Mouse (Mus musculus) adrenal gland, postnatal 25 days (tissue): Measurements from ENCODE around the gene Kremen1. TPM values are rescaled to one million over a fixed set of nuclear protein-coding genes. Genes with fewer than 3 reads are reported as not detected.

Experiments used
- DNase-seq: peaks from one replicate; pipeline ENCODE4 v3.0.0; 2021; ENCODE audit warnings: mixed read lengths
- total RNA-seq: library from RNA; stranded (reverse); gene quantifications from 2 replicates; pipeline ENCODE4 v1.2.3, GENCODE M21; 2021

Kremen1 gene
- total RNA-seq, 1 experiment from 2014 or later = 23.1 TPM

DNA sequence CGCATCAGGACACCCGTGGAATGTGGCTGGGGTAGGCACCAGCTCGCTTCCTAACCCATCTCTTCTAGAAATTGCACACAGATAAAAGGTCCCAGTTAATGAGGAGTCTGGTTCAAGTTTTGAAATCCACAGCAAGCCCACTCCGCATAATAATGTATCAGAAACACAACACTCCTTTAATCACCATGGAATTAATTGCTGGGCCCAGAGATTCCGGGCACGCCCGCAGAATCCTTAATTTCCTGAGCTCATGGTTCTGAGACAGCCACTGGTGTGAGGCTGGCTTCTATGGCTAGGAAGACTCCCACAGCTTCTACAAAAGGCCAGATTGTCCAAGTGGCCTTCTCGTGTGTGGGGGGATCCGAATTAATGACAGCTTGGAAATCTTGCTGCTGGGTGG is 94.0 kb downstream of the Kremen1 start:
- DNase-seq = no peak

DNA sequence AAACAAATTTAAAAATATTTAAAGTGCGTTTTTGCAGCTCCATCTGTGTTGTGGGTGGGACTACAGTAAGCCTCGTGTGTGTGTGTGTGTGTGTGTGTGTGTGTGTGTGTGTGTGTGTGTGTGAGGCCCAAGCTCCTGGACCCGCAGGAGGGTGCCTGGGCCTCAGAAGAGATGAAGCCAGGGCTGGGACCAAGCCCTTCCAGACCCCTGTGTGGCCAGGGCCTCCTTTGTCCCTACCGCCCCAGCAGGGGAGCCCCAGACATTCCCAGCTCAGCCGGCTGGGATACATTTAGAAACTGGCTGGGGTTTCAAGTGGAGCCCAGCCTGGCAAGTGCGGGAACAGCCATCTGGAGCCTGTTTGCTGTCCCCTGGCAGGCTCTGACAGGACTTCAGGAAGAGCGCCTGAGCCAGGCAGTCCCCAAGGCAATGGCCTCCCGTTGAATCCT is 95.9 kb downstream of the Kremen1 start:
- DNase-seq = no peak

DNA sequence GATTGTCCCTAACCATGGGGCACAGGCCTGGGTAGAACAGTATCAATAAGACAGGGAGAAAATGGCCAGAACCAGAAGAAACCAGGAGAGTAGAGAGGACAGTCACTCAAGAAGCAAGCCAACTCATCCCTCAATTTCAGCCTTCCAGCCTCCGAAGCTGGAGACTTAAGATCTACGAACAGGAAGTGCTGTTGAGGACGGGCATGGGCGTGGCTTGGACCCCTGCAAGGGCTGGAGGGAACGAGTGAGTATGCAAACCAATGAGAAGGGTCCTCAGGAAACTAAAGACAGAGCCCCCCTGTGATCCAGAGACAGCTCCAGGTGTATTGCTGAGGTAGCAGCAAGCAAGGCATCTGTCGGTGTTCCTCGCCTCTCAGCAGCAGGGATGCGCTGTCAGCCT is 97.0 kb downstream of the Kremen1 start:
- no peak for DNase-seq

- DNase-seq = no peak
These were observed 97.9 kb downstream of the Kremen1 start for GRCm38 (mm10) chr11:5163421-5163820.

DNA sequence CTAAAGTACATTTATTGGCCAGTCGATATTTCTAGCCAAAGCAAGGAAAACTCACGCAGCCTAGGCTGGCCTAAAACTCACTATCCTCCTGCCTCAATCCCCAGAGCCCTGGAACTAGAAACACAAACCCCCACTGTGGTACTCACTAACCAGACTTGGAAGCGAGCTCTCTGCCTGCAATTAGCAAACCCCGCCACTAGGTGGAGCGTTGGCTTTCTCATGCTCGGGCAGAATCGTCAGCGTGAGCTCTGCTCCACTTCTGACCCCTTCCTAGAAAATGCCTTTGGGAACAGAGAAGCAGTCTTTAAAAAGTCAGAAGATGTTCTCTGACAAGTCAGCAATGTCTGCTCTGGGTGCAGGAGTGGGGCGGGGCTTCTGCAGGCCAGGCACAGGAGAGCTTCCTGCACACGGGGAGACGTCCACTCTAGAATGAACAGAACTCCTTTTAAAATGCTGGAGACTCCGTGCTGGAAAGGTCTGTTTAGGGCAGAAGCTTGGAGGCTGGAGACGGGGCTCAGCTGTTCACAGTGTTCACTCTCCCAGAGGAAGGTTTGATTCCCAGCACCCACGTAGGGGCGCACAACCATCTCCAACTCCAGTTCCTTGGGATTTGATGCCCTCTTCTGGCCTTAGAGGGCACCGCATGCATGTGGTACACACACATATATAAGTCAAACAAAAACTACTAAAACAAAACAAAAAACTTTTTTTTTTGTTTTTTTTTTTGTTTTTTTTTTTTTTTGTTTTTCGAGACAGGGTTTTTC is 100.5 kb downstream of the Kremen1 start:
- DNase-seq = peak; percentile 30

GRCm38 (mm10) chr11:5158056-5158455 is 103.3 kb downstream of the Kremen1 start:
- no peak for DNase-seq

GRCm38 (mm10) chr11:5154961-5155805 is 106.2 kb downstream of the Kremen1 start:
- no peak for DNase-seq

- peak; percentile 47 for DNase-seq
These were observed 109.5 kb downstream of the Kremen1 start, which contains the start of gene Emid1 for GRCm38 (mm10) chr11:5151680-5152337. Emid1 (minus strand) TSS chr11:5152257.

DNA sequence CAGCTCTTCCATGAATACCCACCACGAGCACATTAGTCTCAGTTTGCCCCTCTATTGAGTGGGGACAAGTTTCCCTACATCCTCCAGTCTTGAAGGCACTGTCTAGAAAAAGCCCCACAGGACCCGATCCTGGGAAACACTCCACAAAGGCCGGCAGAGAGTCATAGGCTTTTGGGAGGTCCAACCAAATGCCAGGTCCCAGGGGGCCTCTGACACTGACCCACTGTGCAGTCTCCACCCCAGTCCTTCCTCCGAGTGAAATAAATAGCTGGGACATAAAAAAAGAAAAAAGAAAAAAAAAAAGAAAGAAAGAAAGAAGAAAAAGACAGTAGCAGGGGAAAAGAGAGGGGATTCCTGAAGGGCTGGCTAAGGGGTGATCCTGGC is 110.1 kb downstream of the Kremen1 start:
- no peak for DNase-seq

GRCm38 (mm10) chr11:5150416-5151246 is 110.7 kb downstream of the Kremen1 start:
- DNase-seq = no peak

DNA sequence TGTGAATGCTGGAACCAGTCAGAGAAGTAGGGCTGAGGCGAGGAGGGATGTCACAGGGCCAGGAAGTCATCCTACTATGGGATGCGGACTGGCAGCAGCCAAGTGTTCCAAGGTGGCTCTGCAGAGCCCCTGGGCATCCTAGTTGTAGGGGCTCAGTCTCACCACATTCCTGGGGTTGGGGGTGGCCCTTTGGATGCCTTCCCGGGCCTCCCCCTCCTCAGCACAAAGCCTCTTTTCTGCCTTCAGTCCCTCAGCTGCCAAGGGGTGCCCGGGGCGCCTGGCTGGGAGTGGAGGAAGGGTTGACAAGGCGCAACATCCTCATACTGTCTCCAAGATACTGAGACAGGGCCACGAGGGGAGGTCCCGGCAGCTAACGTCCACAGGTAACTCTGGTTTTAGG is 111.4 kb downstream of the Kremen1 start:
- DNase-seq = no peak

DNA sequence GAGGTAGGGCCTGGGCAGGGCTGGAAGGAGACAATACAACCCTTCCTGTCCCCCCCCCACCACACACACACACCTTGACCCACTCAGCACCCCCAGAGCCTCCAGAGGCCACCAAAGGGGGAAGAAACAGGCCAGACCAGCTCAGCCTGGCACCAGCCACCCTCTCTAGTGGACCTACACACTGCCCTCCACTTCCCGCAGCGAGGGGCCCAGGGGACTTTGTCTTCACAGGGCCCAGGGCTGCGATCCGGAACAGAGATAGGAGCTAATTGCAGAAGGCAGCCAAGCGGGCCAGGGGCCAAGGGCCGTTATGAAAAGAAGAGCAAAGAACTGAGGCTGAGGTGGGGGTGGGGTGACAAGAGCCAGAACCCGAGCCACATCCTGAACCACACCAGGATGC is 112.1 kb downstream of the Kremen1 start:
- no peak for DNase-seq

DNA sequence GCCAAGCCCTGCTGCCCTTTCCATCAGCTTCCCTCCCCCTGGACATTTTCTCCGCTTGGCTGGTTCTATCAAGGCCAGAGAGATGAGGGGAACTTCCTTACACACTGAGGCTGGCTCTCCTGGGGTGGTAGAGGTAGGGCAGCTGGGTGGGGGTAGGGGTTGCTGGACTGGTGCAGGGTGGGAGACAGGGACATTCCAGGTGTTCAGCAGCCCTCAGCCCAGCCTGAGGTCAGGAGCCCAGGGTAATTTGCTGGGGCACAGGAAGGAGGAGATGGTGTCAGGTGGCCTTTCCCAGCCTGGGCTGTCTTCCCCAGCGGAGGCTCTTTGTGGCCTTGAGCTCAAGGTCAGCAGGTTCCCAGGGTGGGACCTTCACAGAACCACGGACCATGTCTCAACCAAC is 115.8 kb downstream of the Kremen1 start:
- no peak for DNase-seq

DNA sequence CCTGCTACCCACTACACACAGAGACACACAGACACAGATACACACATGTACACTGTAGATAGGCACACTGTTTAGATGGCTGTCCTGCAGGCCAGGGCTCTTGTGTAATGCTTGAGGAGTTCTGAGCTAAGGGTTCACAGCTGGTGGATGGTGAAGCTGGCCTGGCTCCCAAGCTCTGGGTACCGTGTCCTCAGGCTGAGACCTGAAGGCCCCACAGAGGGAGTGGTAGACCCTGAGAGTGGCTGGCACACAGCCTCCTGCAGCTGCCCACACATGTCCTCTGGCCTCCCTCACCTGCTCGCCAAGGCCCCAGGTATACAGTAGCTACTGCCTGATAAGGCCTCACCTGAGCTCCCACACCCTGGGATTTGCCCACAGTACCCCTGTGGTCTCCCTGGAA is 119.4 kb downstream of the Kremen1 start:
- DNase-seq = no peak

Other genes starting within 250 kb of the Kremen1 start
- 0.39 TPM in 1 of 2 replicates, not detected in the other for gene Rasl10a, start 203.4 kb downstream of the Kremen1 start, total RNA-seq
- gene Gas2l1, start 196.2 kb downstream of the Kremen1 start, total RNA-seq = 42.4 and 46.1 TPM in 2 replicates
- gene Rhbdd3, start 162.6 kb downstream of the Kremen1 start, total RNA-seq = 18.8 and 27.9 TPM in 2 replicates
- 361 and 374 TPM in 2 replicates for gene Ewsr1, start 162.3 kb downstream of the Kremen1 start, total RNA-seq
- 5.9 and 9.4 TPM in 2 replicates for gene Emid1, start 109.3 kb downstream of the Kremen1 start, total RNA-seq
- gene Znrf3, start 183.3 kb upstream of the Kremen1 start, total RNA-seq = 25.6 and 43.2 TPM in 2 replicates